Mouse (Mus musculus): ENCODE measurements around the gene Zbtb48. TPM values are rescaled to one million over a fixed set of nuclear protein-coding genes. Genes with fewer than 3 reads are reported as not detected.

Zbtb48 gene
- total and polyA plus RNA-seq, 3 experiments, result 12.1 to 21.4 TPM; not detected in 1

GRCm38 (mm10) chr4:151985886-151986285 is 41.6 kb downstream of the Zbtb48 start:
- peaks cover 7% of the 10 kb centered on the region; the same call in 1 of the 2 replicates for H3K79me2 ChIP-seq (ENCODE audit: control insufficient read depth, insufficient read depth, low read length, poor library complexity)
- no peak for DNase-seq (ENCODE audit: low read depth, low spot score)
- no peaks in the 10 kb centered on the region for H3K9me3 ChIP-seq (replicated peaks; ENCODE audit: insufficient read depth, low read length)
- H3K4me3 ChIP-seq (ENCODE audit: control insufficient read depth in 1 of 2, insufficient read depth in 1 of 2, low read depth in 2 of 2, low read length in 2 of 2), result no peak overlapping the region
- peaks cover 0 to 5% of the 10 kb centered on the region in 2 experiments; a peak in 3 of 4 replicates for H3K4me1 ChIP-seq (ENCODE audit: control insufficient read depth in 1 of 2, insufficient read depth in 2 of 2, low read length in 2 of 2)
- TF ChIP-seq TCF12 (IDR thresholded peaks at IDR 0.05; ENCODE audit: low read depth, low read length) (no peak), USF2 (IDR thresholded peaks at IDR 0.05; ENCODE audit: borderline replicate concordance in 1 of 2, insufficient read depth in 1 of 2, low read depth in 1 of 2, low read length in 2 of 2) (no peak), BHLHE40 (IDR thresholded peaks at IDR 0.05; ENCODE audit: borderline replicate concordance, low read depth, low read length) (no peak), CHD1 (IDR thresholded peaks at IDR 0.05; ENCODE audit: low read depth, low read length) (no peak), GABPA (IDR thresholded peaks at IDR 0.05; ENCODE audit: low read depth, low read length) (no peak), MAFK (IDR thresholded peaks at IDR 0.05; ENCODE audit: borderline replicate concordance, low read depth, low read length) (no peak), JUND (IDR thresholded peaks at IDR 0.05; ENCODE audit: low read depth, low read length) (no peak), CHD2 (IDR thresholded peaks at IDR 0.05; ENCODE audit: low read length) (no peak), POLR2AphosphoS2 (IDR thresholded peaks at IDR 0.05; ENCODE audit: low read length) (no peak), NELFE (IDR thresholded peaks at IDR 0.05; ENCODE audit: low read depth, low read length) (no peak), ZKSCAN1 (IDR thresholded peaks at IDR 0.05; ENCODE audit: low read depth, low read length) (no peak), MEF2A (IDR thresholded peaks at IDR 0.05; ENCODE audit: extremely low read depth, insufficient replicate concordance, low read depth, low read length, poor library complexity, severe bottlenecking) (no peak), TBP (IDR thresholded peaks at IDR 0.05; ENCODE audit: low read depth, low read length) (no peak), MAX (IDR thresholded peaks at IDR 0.05; ENCODE audit: low read length) (no peak), MYB (IDR thresholded peaks at IDR 0.05; ENCODE audit: low read depth, low read length) (no peak), ZNF384 (IDR thresholded peaks at IDR 0.05; ENCODE audit: low read depth, low read length) (no peak)
- no peak overlapping the region for H3K9ac ChIP-seq (ENCODE audit: control insufficient read depth, low read depth, low read length, poor library complexity, severe bottlenecking)
- H3K27me3 ChIP-seq (ENCODE audit: control insufficient read depth in 1 of 2, insufficient read depth in 2 of 2, low read length in 2 of 2), result no peaks in the 10 kb centered on the region
- no peak overlapping the region for H3K27ac ChIP-seq (ENCODE audit: control insufficient read depth, low read depth, low read length)
- peaks cover 0 to 3% of the 10 kb centered on the region in 2 experiments; a peak in 2 of 4 replicates for H3K36me3 ChIP-seq (ENCODE audit: control insufficient read depth in 1 of 2, insufficient read depth in 2 of 2, low read length in 2 of 2)

- no peaks in the 10 kb centered on the region for H3K27me3 ChIP-seq (ENCODE audit: control insufficient read depth in 1 of 2, insufficient read depth in 2 of 2, low read length in 2 of 2)
- peaks cover 0 to 5% of the 10 kb centered on the region in 2 experiments; a peak in 3 of 4 replicates for H3K4me1 ChIP-seq (ENCODE audit: control insufficient read depth in 1 of 2, insufficient read depth in 2 of 2, low read length in 2 of 2)
- DNase-seq (ENCODE audit: low read depth, low spot score), result no peak
- H3K36me3 ChIP-seq (ENCODE audit: control insufficient read depth in 1 of 2, insufficient read depth in 2 of 2, low read length in 2 of 2), result peaks cover 0 to 3% of the 10 kb centered on the region in 2 experiments; a peak in 2 of 4 replicates
- H3K9me3 ChIP-seq (replicated peaks; ENCODE audit: insufficient read depth, low read length), result no peaks in the 10 kb centered on the region
- TF ChIP-seq SMC3 (IDR thresholded peaks at IDR 0.05; ENCODE audit: low read depth, low read length), result no peak
- TF ChIP-seq POLR2AphosphoS5 (IDR thresholded peaks at IDR 0.05; ENCODE audit: borderline replicate concordance, low read depth, low read length), result no peak
- TF ChIP-seq CHD2 (IDR thresholded peaks at IDR 0.05; ENCODE audit: low read length), result no peak
- no peak for TF ChIP-seq MYC (IDR thresholded peaks at IDR 0.05; ENCODE audit: low read depth, low read length)
- no peak for TF ChIP-seq GABPA (IDR thresholded peaks at IDR 0.05; ENCODE audit: low read depth, low read length)
- TF ChIP-seq TCF12 (IDR thresholded peaks at IDR 0.05; ENCODE audit: low read depth, low read length), result no peak
- TF ChIP-seq POLR2A (IDR thresholded peaks at IDR 0.05; ENCODE audit: control insufficient read depth in 1 of 2, insufficient read depth in 1 of 2, low read depth in 1 of 2, low read length in 2 of 2, poor library complexity in 1 of 2), result no peak
- TF ChIP-seq ZMIZ1 (IDR thresholded peaks at IDR 0.05; ENCODE audit: low read depth, low read length), result no peak
- TF ChIP-seq RAD21 (IDR thresholded peaks at IDR 0.05; ENCODE audit: low read depth, low read length), result no peak
- TF ChIP-seq MAZ (IDR thresholded peaks at IDR 0.05; ENCODE audit: low read depth, low read length), result no peak
- TF ChIP-seq POLR2AphosphoS2 (IDR thresholded peaks at IDR 0.05; ENCODE audit: low read length), result no peak
- no peak for TF ChIP-seq MEF2A (IDR thresholded peaks at IDR 0.05; ENCODE audit: extremely low read depth, insufficient replicate concordance, low read depth, low read length, poor library complexity, severe bottlenecking)
- TF ChIP-seq ETS1 (IDR thresholded peaks at IDR 0.05; ENCODE audit: low read depth, low read length), result no peak
- TF ChIP-seq MAX (IDR thresholded peaks at IDR 0.05; ENCODE audit: low read length), result no peak
- TF ChIP-seq MXI1 (IDR thresholded peaks at IDR 0.05; ENCODE audit: low read depth, low read length), result no peak
- no peak for TF ChIP-seq EP300 (IDR thresholded peaks at IDR 0.05; ENCODE audit: low read depth in 1 of 2, low read length in 2 of 2)
- no peak for TF ChIP-seq ZC3H11A (IDR thresholded peaks at IDR 0.05; ENCODE audit: low read depth, low read length)
- no peak overlapping the region for H3K27ac ChIP-seq (ENCODE audit: control insufficient read depth, low read depth, low read length)
- peaks cover 6% of the 10 kb centered on the region; the same call in 1 of the 2 replicates for H3K79me2 ChIP-seq (ENCODE audit: control insufficient read depth, insufficient read depth, low read length, poor library complexity)
- H3K4me3 ChIP-seq (ENCODE audit: control insufficient read depth in 1 of 2, insufficient read depth in 1 of 2, low read depth in 2 of 2, low read length in 2 of 2), result no peak overlapping the region
- H3K9ac ChIP-seq (ENCODE audit: control insufficient read depth, low read depth, low read length, poor library complexity, severe bottlenecking), result no peak overlapping the region
These were observed 43.9 kb downstream of the Zbtb48 start for GRCm38 (mm10) chr4:151983560-151983959.
